Mouse (Mus musculus) mouse trophoblast stem cell (cell line): ENCODE data around the gene Kif13a.

Experiments
- in situ Hi-C, 2 experiments: fragments of 300-500 bp; cut with MseI, MboI; formaldehyde crosslinking; loops; 2 replicates in 1 of 2; 3 replicates in 1 of 2; pipeline ENCODE4 v1.15.1; 2025

Gene Kif13a

DNA sequence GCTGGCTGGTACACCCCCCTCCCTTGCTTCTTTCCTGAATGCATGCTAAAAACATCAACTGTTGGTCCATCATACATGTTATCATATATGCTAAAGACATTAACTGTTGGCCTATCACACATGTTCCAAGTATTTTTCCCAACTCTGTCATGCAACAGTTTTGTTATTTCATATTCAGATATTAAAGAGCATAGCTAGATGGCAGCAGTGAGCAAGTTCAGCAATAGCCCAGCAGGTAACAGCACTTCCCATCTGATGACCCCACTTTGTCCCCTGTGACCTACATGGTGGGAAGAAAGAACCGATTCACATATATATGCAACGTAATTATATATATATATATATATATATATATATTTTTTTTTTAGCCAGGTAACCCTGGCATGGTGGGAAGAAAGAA lies 91.1 kb downstream of the Kif13a start:
- in situ Hi-C loops = loop anchor here in 1 of 2 experiments (10.0 to 25.0 kb wide), 2 partner anchors 176 to 449 kb away; partner anchors contain the start of gene Nhlrc1

DNA sequence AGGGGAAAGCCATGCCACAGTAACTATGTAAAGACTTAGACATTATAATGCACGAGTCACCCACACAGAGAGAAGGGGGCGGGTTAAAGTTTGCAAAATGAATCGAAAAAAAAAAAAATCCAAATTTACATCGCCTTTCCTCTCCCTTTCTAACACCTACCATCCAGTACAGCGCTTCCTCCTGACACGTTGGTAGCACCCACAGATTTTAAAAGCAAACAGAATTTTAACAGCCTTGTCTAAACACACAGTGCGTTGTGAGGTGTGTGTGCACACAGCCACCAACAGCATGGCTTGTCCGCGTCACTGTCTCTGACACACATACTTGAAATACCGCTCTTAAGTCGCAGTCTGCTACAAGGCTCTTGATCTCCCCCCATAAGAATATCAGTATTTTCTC lies 94.3 kb downstream of the Kif13a start:
- in situ Hi-C loops = loop anchor here in 1 of 2 experiments (10.0 to 25.0 kb wide), 2 partner anchors 179 to 452 kb away; partner anchors contain the start of gene Nhlrc1

DNA sequence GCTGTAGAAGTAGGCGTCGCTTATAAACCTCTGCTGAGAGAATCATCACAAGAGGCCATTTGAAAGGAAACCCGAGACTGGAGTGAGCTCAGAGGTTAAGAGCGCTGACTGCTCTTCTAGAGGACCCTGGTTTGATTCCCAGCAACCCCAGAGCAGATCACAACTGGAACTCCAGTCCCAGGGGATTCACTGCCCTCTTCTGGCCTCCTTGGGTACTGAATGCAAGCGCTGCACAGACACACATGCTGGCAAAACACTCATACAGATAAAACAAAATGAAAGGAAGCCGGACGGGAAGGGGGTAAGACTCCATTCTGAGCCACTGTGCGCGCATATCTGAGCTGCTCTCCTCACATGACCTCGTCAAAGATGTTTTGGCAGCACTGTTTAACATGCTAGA lies 94.9 kb downstream of the Kif13a start:
- in situ Hi-C loops = loop anchor here (5.0 to 25.0 kb wide), 3 partner anchors 180 to 452 kb away; partner anchors contain the start of gene Nhlrc1 (in 1 of the 2)

DNA sequence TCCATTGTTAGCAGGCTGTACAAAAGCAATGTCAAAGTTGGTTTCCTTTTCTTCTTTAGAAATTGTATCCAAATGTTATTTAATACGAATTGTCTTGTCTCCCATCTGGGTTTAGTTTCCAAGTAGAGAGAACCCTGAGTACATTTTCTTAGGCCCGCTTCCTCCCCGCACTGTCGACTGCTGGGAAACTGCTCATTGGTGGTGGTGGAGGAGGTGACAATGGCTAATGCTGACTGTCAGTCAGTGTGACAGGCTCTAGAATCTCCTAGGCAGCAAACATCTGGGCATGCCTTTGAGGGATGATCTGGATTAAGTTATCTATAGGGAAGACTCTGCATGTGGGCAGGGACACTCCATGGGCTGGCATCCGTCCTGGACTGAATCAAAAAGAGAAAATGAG lies 96.1 kb downstream of the Kif13a start:
- in situ Hi-C loops = loop anchor here (5.0 to 25.0 kb wide), 3 partner anchors 181 to 454 kb away; partner anchors contain the start of gene Nhlrc1 (in 1 of the 2)

DNA sequence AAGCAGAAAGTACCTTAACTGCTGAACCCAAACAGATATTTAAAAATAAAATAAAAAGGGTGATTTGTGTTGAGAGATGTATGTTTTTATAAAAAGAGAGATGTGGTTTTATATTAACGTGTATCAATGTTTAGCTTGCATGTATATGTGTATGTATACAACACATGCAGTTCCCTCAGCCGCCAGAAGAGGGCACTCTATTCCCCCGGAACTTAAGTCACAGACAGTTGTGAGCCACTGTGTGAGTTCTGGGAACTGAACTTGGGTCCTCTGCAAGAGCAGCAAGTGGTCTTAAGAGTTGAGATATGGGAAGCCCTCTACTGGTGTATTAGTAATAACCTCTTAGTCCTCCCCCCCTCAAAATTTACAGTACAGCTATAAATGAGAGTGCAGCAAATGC lies 96.7 kb downstream of the Kif13a start:
- in situ Hi-C loops = loop anchor here (5.0 to 25.0 kb wide), 3 partner anchors 182 to 454 kb away; partner anchors contain the start of gene Nhlrc1 (in 1 of the 2)

DNA sequence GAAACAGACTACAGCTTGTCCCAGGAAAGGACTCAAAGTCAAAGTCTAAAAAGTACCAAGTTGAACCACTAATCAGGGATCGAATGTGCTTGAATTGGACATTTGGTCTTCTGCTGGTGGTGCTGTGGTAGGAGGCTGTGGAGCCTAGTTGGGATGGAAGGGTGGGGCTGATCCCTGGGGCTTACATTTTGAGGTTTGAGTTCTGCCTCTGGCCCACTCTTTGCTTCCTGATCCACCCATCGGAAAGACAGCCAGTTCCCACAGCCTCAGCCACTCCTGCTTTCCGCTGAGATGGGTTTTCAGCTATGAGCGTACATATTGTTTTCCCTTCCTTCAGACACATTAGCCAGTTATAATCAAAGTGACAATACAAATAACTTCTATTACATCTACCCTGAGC lies 106.4 kb downstream of the Kif13a start:
- in situ Hi-C loops = no loop called here

DNA sequence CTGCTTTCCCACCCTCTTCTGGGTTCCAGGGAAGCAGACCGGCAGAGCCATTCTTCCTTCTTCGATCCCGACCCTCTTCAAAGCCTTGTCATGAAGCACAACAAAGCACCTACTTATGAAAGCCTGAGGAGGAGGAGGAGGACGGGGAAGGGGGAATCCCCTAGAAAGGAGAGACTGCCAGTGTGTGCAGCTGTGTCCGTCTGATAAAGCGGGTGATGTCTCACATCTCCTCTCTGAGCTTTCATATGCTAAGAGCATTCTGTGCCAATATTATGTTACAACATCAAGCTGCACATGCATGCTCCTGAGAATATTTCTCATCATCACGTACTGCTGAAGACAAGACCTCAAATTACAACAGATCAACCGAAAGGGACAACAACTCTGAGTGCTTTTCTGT lies 107.5 kb downstream of the Kif13a start:
- in situ Hi-C loops = no loop called here

DNA sequence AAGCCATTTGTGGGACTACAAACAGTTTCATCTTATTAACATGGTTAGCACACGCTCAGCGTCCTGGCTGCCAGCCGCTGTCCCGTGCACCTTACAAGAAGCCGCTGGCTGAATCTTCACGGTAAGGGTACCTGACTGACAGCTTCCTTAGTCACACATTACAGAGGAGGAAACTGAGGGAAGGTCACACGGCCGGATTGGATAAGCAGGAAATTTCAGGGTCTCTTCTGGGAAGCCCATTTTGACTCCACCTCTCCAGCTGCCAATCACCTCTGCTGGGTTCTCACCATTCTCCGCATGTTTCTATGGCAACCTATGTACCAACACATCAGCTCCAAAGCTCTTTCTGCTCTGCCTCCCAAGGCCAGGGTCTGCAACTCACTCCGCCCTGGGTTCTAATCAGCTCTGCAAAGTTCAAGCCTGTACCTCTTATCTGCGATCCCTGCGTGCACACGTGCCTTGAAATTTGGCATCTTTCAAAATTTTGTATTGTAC lies 109.9 kb downstream of the Kif13a start:
- in situ Hi-C loops = no loop called here

DNA sequence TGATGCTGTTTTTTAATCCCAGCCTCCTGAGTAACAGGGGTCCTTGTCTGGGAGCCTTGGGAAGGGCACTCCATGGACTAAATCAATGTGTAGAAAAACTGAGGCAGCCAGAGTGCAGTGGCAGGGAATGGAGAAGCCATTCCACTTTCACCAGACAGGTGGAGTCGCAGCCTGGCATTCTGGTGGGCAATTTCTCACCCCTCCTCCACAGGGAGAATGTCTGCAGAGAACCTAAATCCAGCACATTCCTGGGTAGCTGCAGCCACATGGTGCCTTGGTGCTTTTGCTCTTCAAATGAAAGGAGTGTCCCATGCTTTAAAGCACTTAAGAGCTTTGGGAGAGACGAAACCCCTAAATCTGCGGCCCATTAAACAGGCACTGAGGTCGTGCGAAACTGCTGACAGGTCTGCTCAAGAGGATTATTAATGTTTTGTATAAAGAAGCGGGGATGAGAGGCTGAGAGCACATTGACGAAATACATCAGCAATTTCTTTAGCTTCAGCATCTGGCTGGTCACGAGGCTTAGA lies 110.4 kb downstream of the Kif13a start:
- in situ Hi-C loops = no loop called here

DNA sequence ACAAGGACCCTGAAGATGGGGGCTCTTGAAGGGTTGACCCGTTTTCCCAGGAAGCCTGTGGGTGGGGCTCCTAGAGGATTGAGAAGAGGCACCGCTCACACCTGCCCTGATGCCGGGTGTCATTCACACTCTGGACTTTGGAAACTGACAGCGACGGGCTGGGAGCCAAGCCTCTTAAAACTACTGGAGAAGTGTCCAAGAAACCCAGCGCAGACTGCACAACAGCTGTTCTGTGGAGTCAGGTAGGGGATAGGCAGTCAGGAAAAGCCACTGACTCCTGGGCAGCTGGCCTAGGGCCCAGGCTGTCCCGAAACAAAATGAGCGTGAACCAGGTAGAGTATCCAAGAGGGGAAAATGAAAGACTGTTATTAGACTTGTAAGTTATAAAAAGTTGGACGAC lies 111.3 kb downstream of the Kif13a start:
- in situ Hi-C loops = no loop called here

DNA sequence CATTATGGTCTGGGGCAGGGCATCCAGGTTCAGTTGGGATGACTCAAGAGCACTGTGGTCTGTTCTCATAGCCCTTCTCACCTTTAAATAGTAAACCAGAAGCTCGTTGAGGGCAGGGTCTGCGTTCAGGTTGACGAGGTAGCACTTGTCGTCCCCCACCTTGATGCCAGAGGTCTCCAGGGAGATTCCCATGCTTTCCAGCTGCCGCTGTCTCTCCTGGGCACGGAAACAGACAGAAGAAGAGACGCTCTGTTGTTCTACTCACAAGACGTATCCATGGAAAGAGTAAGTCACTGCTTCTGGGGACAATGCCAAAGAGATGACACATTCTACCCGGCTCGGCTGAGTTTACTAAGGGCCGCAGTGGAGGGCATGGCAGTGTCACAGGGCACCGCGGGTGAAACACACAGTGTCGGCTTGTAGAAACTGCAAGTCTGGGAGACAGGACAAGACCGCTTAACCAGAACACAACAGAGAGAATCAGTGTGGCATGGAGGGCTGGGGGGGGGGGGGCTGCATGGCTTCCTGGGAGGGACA lies 117.0 kb downstream of the Kif13a start:
- in situ Hi-C loops = no loop called here

DNA sequence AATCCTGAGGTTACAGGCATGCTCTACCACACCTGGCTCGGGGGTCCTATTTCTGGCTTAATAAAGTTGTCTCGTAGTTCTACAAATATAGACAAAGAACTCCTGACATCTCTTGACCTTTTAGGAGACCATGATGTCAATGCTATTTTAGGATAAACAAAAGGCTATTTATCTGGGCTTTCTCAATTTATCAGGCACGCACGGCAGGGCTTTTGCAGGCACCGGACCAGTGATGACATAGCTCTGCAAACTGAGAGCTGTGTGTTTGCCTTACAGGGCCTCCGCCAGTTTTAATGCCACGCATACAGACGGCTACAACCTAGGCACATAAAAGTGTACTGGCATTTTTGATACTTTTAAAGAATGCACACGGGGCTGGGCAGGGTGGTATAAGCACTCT lies 118.0 kb downstream of the Kif13a start:
- in situ Hi-C loops = no loop called here

DNA sequence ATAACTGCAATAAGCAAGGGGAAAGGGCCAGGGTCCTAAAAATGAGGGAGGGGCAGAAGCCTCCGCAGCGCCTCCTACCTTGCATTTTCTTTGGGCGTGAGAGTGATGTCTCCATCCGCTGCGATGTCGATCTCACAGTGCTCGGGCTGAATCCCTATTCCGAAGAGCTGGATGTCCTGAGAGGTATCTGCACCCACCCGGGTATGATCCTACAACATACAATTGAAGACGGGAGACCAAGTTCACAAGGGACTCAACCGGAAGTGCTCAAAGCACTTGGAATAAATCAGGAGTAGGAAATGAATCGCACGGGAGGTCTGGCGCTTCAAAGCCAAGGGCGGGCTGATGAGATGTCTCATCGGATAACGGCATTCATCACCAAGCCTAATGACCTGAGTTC lies 119.1 kb downstream of the Kif13a start:
- in situ Hi-C loops = no loop called here

DNA sequence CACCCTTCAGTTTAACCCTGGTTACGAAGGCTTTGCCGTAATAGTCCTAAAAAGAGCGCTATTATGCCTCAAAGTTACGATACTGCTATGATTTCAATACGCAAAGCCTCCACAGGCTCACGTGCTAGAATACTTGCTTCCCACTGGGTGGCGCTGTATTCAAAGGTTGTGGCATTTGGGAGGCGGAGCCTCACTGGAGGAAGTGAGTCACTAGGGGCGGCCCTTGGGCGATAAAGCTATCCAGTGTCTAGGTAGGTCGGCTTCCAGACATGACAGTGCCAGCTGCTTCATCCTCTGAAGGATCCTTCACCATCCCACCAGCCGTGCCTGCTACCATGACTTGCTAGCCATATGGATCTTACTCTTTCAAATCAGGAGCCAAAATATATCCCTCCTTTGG lies 119.6 kb downstream of the Kif13a start:
- in situ Hi-C loops = no loop called here

DNA sequence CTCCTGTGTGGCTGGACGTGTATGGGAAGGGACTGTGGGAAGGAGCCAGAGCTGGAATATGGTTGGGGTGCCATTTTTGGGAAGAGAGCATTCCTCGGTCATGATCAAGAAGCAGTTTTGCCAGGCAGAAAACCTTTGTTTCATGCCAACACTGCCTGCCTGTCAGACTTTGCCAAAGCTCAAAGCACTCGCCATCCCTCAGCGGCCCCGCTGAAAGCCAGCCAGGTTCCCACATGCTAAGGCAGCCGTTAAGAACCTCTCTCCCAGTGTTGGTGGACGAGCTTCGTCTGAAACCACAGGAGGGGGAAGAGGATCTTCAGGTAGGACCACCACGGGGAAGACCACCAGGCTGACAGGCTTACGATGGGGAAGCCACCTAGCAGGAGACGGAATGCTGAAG lies 121.8 kb downstream of the Kif13a start:
- in situ Hi-C loops = no loop called here

DNA sequence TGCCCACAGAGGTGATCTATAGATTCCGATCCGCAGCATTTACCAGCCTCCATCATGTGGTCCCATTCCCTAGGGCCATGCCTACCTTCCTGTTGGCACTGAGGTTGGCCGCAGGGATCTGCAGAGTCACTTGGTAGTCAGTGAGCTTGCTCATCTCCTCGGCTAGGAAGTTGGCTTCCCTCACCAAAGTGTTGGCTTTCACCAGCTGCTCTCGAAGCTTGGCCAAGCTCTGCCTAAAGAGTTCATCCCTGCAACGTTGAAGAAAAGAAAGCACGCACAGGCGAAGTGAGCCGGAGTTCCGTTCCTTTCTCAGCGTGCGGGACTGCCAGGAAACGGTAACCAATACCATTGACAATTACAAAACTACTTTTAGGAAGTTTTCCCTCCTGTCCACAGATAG lies 128.5 kb downstream of the Kif13a start:
- in situ Hi-C loops = no loop called here

DNA sequence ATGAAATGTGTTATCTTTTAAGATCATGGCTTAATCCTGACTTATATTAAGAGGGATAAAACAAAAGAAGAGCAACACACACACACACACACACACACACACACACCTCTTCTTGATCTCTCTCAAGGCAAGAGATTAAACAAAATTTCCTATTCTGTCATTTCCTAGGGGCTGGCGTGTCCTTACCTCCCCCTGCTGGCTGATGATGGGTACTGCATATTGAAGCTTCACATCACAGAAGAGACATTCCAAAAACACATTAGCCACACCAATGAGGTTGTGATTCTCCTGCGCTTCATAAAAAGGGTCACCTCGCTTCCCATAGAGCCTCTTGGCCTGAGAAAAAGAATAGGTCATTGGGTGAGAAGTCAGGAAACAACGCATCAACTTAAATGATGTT lies 131.5 kb downstream of the Kif13a start:
- in situ Hi-C loops = no loop called here

DNA sequence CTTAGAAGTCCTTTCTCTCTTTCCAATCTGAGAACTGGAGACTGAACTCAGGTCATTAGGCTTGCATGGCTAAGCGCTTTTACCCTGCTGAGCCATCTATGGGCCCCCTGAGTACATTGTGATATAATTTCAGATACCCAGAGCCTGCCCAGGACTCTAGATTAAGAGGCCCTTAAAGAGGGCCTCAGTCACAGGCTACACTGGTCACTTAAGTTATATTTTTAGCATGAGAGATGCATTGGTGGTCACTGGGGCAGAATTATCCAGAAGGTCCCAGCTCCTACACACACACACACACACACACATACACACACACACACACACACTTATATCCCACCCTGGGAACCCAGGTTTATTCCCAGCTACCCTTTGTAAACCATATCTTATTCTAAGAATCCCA lies 133.3 kb downstream of the Kif13a start:
- in situ Hi-C loops = no loop called here

DNA sequence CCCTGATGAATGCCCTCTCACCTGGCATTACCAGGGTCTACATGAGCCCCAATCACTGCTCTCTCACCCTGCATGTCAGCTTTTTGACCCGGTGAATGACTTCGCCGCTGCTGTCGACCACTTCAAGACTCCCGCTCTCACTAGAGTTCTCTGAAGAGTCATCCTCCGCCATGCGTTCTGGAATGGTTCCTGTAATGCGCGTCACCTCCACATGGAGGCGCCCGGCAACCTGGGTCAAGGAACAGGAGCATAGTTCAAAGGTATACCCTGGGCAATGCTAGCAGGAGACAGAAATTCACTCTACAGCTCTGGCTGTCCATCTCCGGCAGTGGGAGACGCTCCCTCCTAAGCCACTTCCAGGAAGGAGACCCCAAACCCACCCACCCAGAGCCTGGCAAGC lies 135.8 kb downstream of the Kif13a start:
- in situ Hi-C loops = no loop called here

DNA sequence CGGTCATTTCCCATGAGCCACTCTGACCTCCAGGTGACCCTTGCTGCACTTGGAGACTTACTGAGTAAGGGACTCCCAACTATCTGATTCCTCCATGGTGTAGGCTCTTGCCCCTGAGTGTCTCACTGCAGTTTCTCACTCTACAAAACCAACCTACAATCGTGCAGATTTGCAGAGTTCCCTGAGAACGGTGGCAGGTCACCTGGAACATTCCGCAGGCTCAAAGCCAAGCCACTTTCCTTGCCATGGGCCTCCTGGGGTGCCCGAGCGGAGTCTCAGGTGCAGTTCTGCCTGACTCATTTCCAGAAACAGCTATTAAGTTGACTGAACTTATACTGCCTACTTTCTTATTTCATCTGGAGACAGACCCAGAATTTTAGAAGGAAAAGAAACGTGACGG lies 141.2 kb downstream of the Kif13a start:
- in situ Hi-C loops = no loop called here

DNA sequence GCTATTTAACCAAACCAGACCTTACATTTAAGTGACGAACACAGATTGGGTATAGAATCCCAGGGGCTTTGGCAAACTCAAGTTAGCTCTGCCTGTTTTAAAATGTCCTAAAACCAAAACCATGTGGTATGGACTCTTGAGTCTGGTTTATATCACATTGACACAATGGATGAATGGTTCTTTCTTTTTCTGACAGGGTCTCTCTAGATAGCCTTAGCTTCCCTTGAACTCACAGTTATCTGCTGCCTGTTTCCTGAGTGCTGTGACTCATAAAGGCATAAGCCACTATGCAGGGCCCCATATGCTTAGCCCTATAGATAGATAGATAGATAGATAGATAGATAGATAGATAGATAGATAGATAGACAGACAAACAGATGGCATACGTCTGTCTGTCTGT lies 142.8 kb downstream of the Kif13a start:
- in situ Hi-C loops = no loop called here

DNA sequence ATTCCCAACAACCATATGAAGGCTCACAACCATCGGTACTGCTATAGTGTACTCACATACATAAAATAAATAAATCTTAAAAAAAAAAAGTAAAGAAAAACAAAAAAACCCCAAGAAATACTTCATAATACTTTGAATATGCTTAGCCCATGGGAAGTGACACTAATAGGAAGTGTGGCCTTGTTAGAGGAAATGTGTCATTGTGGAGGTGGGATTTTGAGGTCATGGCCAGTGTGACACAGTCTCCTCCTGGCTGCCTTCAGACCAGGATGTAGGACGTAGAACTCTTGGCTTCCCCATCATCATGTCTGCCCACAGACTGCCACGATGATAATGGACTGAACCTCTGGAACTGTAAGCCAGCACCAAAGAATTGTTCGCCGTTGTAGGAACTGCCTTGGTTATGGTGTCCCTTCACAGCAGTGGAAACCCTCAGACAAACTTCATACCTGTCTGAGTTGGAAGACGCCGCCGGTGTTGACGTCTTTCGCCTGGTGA lies 143.6 kb downstream of the Kif13a start:
- in situ Hi-C loops = no loop called here

DNA sequence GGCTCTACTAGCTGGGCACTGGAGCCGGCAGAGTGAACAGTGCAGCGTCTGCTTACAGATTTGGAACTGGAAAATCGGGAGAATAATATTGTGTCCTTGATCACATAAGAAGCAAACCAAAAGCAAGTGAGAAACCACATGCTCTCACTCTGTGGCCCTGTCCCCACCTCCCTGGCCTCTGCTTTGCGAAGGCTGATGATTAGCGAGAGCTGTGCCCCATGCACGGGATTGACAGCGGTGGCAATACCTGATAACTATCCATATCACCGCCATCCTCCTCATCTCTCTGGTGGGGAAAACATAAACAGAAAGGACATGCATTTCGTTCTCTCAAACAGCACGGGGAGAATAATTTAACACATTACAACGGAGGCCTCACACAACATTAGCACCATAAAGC lies 149.3 kb downstream of the Kif13a start:
- in situ Hi-C loops = no loop called here
